Mouse (Mus musculus) limb, embryonic 13.5 days (tissue): ENCODE results near the gene Usp50. TPM values are rescaled to one million over a fixed set of nuclear protein-coding genes. Genes with fewer than 3 reads are reported as not detected.

Source experiments
- ATAC-seq: fragments of 200-750 bp; cut with Nextera tagmentation; 2 replicates; pipeline ENCODE4 v1.8.0; 2017; ENCODE audit warnings: low read depth, moderate number of reproducible peaks, moderate TSS enrichment; ENCODE audit not compliant: low FRiP score
- H3K27ac ChIP-seq: fragments of 300-500 bp; sonication (generic); 2 replicates; pipeline ENCODE4 v1.5.1; 2015; ENCODE audit warnings: inconsistent platforms, mild to moderate bottlenecking, moderate library complexity
- H3K27me3 ChIP-seq: fragments of 300-500 bp; sonication (generic); 2 replicates; pipeline ENCODE4 v1.6.1; 2015; ENCODE audit warnings: mild to moderate bottlenecking, inconsistent platforms
- H3K36me3 ChIP-seq: fragments of 300-500 bp; sonication (generic); 2 replicates; pipeline ENCODE4 v1.6.1; 2015; ENCODE audit warnings: inconsistent platforms, mild to moderate bottlenecking, moderate library complexity
- H3K4me1 ChIP-seq: fragments of 300-500 bp; sonication (generic); 2 replicates; pipeline ENCODE4 v1.6.1; 2015; ENCODE audit warnings: inconsistent platforms
- H3K4me2 ChIP-seq: fragments of 300-500 bp; sonication (generic); replicated peaks from 2 replicates; pipeline ENCODE4 v1.6.1; 2015; ENCODE audit warnings: inconsistent platforms, mild to moderate bottlenecking, moderate library complexity
- H3K4me3 ChIP-seq: fragments of 300-500 bp; sonication (generic); 2 replicates; pipeline ENCODE4 v1.5.1; 2015; ENCODE audit warnings: moderate library complexity, mild to moderate bottlenecking, inconsistent platforms
- H3K9ac ChIP-seq: fragments of 300-500 bp; sonication (generic); 2 replicates; pipeline ENCODE4 v1.6.1; 2015; ENCODE audit warnings: mild to moderate bottlenecking, inconsistent platforms
- H3K9me3 ChIP-seq: fragments of 300-500 bp; sonication (generic); 2 replicates; pipeline ENCODE4 v1.6.1; 2016; ENCODE audit warnings: inconsistent platforms
- WGBS: fragments of 180-500 bp; shearing (Covaris S2); methylation state at CpG from one replicate; pipeline ENCODE4 v1.1.7; 2015; 5-methylcytosine and 5-hydroxymethylcytosine counted together
- polyA plus RNA-seq: library from polyadenylated mRNA; unstranded; fragments of >200 nt; fragmentation: Nextera tagmentation; extraction: Ambion mirVana; gene quantifications from 2 replicates; pipeline ENCODE4 v1.2.1, GENCODE M21; 2015

Gene Usp50
- polyA plus RNA-seq, 1 experiment from 2014 or later = 2.6 TPM

- Histone ChIP-seq H3K9me3 (no peaks in the 10 kb centered on the region), H3K27me3 (no peaks in the 10 kb centered on the region), H3K4me2 (no peak overlapping the region), H3K4me1 (no peaks in the 10 kb centered on the region), H3K9ac (no peak overlapping the region), H3K36me3 (peaks cover 74% of the 10 kb centered on the region), H3K4me3 (no peak overlapping the region), H3K27ac (no peak overlapping the region)
- ATAC-seq = no peak
- WGBS = 89% methylated on average over 6 of the region's 6 CpGs
Observed at GRCm38 (mm10) chr2:126735339-126736073, 47.8 kb downstream of the Usp50 start.

GRCm38 (mm10) chr2:126730502-126730901 lies 52.8 kb downstream of the Usp50 start:
- 70% methylated on average over 2 of the region's 2 CpGs for WGBS
- ATAC-seq = no peak
- peaks cover 63% of the 10 kb centered on the region for H3K36me3 ChIP-seq

GRCm38 (mm10) chr2:126729207-126729606 lies 54.1 kb downstream of the Usp50 start:
- Histone ChIP-seq H3K27me3 (no peaks in the 10 kb centered on the region), H3K9me3 (no peaks in the 10 kb centered on the region), H3K4me3 (no peak overlapping the region), H3K4me2 (no peak overlapping the region), H3K36me3 (peaks cover 53% of the 10 kb centered on the region), H3K4me1 (no peaks in the 10 kb centered on the region), H3K9ac (no peak overlapping the region), H3K27ac (no peak overlapping the region)
- ATAC-seq = no peak
- 96% methylated on average over 4 of the region's 4 CpGs for WGBS

More at GRCm38 (mm10) chr2:126730502-126730901, 52.8 kb downstream of the Usp50 start:
- Histone ChIP-seq H3K27me3 (no peaks in the 10 kb centered on the region), H3K4me3 (no peak overlapping the region), H3K9ac (no peak overlapping the region), H3K4me1 (no peaks in the 10 kb centered on the region), H3K27ac (no peak overlapping the region), H3K4me2 (no peak overlapping the region), H3K9me3 (no peaks in the 10 kb centered on the region)

- no peak for ATAC-seq
- no peaks in the 10 kb centered on the region for H3K27me3 ChIP-seq
- H3K36me3 ChIP-seq = peaks cover 2% of the 10 kb centered on the region; the same call in 1 of the 2 replicates
- no peak overlapping the region for H3K27ac ChIP-seq
- H3K9me3 ChIP-seq = no peaks in the 10 kb centered on the region
- H3K4me1 ChIP-seq = peaks cover 8% of the 10 kb centered on the region
- no peak overlapping the region for H3K4me3 ChIP-seq
- H3K9ac ChIP-seq = no peak overlapping the region
- H3K4me2 ChIP-seq = no peak overlapping the region
Observed at GRCm38 (mm10) chr2:126712950-126713349, 70.3 kb downstream of the Usp50 start.

GRCm38 (mm10) chr2:126712526-126712925 lies 70.7 kb downstream of the Usp50 start:
- no peaks in the 10 kb centered on the region for H3K9me3 ChIP-seq
- H3K4me2 ChIP-seq = no peak overlapping the region
- H3K9ac ChIP-seq = no peak overlapping the region
- H3K36me3 ChIP-seq = peaks cover 2% of the 10 kb centered on the region; the same call in 1 of the 2 replicates
- no peak overlapping the region for H3K27ac ChIP-seq
- H3K27me3 ChIP-seq = no peaks in the 10 kb centered on the region
- peaks cover 10% of the 10 kb centered on the region for H3K4me1 ChIP-seq
- WGBS = 94% methylated on average over 5 of the region's 5 CpGs
- no peak for ATAC-seq
- H3K4me3 ChIP-seq = no peak overlapping the region

GRCm38 (mm10) chr2:126708361-126708760 lies 74.9 kb downstream of the Usp50 start:
- ATAC-seq = no peak
- peak overlapping the region; percentile 90 for H3K4me3 ChIP-seq

GRCm38 (mm10) chr2:126707438-126707779 lies 75.9 kb downstream of the Usp50 start:
- H3K4me2 ChIP-seq = peak overlapping the region; percentile 78
- H3K36me3 ChIP-seq = no peaks in the 10 kb centered on the region; the same call in 1 of the 2 replicates
- peak overlapping the region; percentile 94 for H3K9ac ChIP-seq
- peaks cover 10% of the 10 kb centered on the region for H3K4me1 ChIP-seq
- H3K4me3 ChIP-seq = peak overlapping the region; percentile 90
- under 1% methylated on average over 23 of the region's 23 CpGs for WGBS
- H3K9me3 ChIP-seq = no peaks in the 10 kb centered on the region; the same call in 1 of the 2 replicates
- peak; percentile 87 for ATAC-seq
- H3K27me3 ChIP-seq = 0 out of 2 replicates have a peak, but pooled peaks cover 4% of the 10 kb centered on the region
- H3K27ac ChIP-seq = peak overlapping the region; percentile 79

More at GRCm38 (mm10) chr2:126708361-126708760, 74.9 kb downstream of the Usp50 start:
- Histone ChIP-seq H3K27ac (no peak overlapping the region), H3K27me3 (0 out of 2 replicates have a peak, but pooled peaks cover 4% of the 10 kb centered on the region), H3K4me1 (peaks cover 10% of the 10 kb centered on the region), H3K36me3 (no peaks in the 10 kb centered on the region; the same call in 1 of the 2 replicates), H3K9ac (peak overlapping the region; percentile 94; the same call in 1 of the 2 replicates), H3K4me2 (peak overlapping the region; percentile 78), H3K9me3 (no peaks in the 10 kb centered on the region)
- 83% methylated on average over 4 of the region's 4 CpGs for WGBS

GRCm38 (mm10) chr2:126706759-126707437 lies 76.4 kb downstream of the Usp50 start, which contains the start of gene Usp8:
Gene Usp8 (plus strand): TSS chr2:126707328.
- peak within 1 kb of the TSS; percentile 79 for H3K27ac ChIP-seq
- H3K4me3 ChIP-seq = peak within 1 kb of the TSS; percentile 90
- WGBS = 2% methylated on average over 47 of the region's 47 CpGs
- H3K9ac ChIP-seq = peak within 1 kb of the TSS; percentile 94
- ATAC-seq = peak; percentile 100
- H3K36me3 ChIP-seq = no peaks in the 10 kb centered on the region
- no peaks in the 10 kb centered on the region; the same call in 1 of the 2 replicates for H3K9me3 ChIP-seq
- H3K4me1 ChIP-seq = peaks cover 10% of the 10 kb centered on the region
- 0 out of 2 replicates have a peak, but pooled peaks cover 4% of the 10 kb centered on the region for H3K27me3 ChIP-seq
- H3K4me2 ChIP-seq = peak within 1 kb of the TSS; percentile 78

- H3K4me2 ChIP-seq = no peak overlapping the region
- H3K36me3 ChIP-seq = no peaks in the 10 kb centered on the region
- WGBS = 80% methylated on average over 6 of the region's 6 CpGs
- no peak for ATAC-seq
- H3K27me3 ChIP-seq = no peaks in the 10 kb centered on the region
- H3K27ac ChIP-seq = no peak overlapping the region
- H3K4me1 ChIP-seq = no peaks in the 10 kb centered on the region
- no peaks in the 10 kb centered on the region for H3K9me3 ChIP-seq
- no peak overlapping the region for H3K4me3 ChIP-seq
- H3K9ac ChIP-seq = no peak overlapping the region
Observed at GRCm38 (mm10) chr2:126695285-126695684, 88.0 kb downstream of the Usp50 start.

- Histone ChIP-seq H3K9me3 (no peaks in the 10 kb centered on the region), H3K27me3 (no peaks in the 10 kb centered on the region), H3K4me2 (no peak overlapping the region), H3K27ac (no peak overlapping the region), H3K36me3 (peaks cover 4% of the 10 kb centered on the region; the same call in 1 of the 2 replicates), H3K4me1 (no peaks in the 10 kb centered on the region), H3K9ac (no peak overlapping the region), H3K4me3 (no peak overlapping the region)
- no peak for ATAC-seq
- 82% methylated on average over 3 of the region's 3 CpGs for WGBS
Observed at GRCm38 (mm10) chr2:126691290-126691689, 92.0 kb downstream of the Usp50 start.

- Histone ChIP-seq H3K4me1 (no peaks in the 10 kb centered on the region), H3K4me3 (no peak overlapping the region), H3K9ac (no peak overlapping the region), H3K36me3 (peaks cover 47% of the 10 kb centered on the region), H3K27ac (no peak overlapping the region), H3K27me3 (no peaks in the 10 kb centered on the region), H3K4me2 (no peak overlapping the region), H3K9me3 (peaks cover 7% of the 10 kb centered on the region; the same call in 1 of the 2 replicates)
- ATAC-seq = no peak
- WGBS = 97% methylated on average over 1 of the region's 1 CpGs
Observed at GRCm38 (mm10) chr2:126682937-126683336, 100.3 kb downstream of the Usp50 start.

GRCm38 (mm10) chr2:126682333-126682732 lies 100.9 kb downstream of the Usp50 start:
- peaks cover 7% of the 10 kb centered on the region; the same call in 1 of the 2 replicates for H3K9me3 ChIP-seq
- no peak overlapping the region for H3K9ac ChIP-seq
- H3K4me1 ChIP-seq = no peaks in the 10 kb centered on the region
- 71% methylated on average over 2 of the region's 2 CpGs for WGBS
- H3K4me3 ChIP-seq = no peak overlapping the region
- peaks cover 47% of the 10 kb centered on the region for H3K36me3 ChIP-seq
- H3K27ac ChIP-seq = no peak overlapping the region
- no peaks in the 10 kb centered on the region for H3K27me3 ChIP-seq
- no peak overlapping the region for H3K4me2 ChIP-seq
- no peak for ATAC-seq
